Mouse (Mus musculus): Measurements from ENCODE around the gene BC025920.

GRCm38 (mm10) chr10:81596611-81597010 is 9.5 kb upstream of the BC025920 start:
- TF ChIP-seq CTCF (conservative IDR thresholded peaks at IDR 0.05; ENCODE audit: low read length): no peak
- no peak for TF ChIP-seq POU5F1 (IDR thresholded peaks at IDR 0.05; ENCODE audit: borderline replicate concordance, low read length)
- TF ChIP-seq NANOG (IDR thresholded peaks at IDR 0.05; ENCODE audit: borderline replicate concordance, low read length): no peak
